Mouse (Mus musculus) neural tube, embryonic 11.5 days (tissue): ENCODE results near the gene Adamts3. TPM values are rescaled to one million over a fixed set of nuclear protein-coding genes. Genes with fewer than 3 reads are reported as not detected.

Experiments used
- ATAC-seq: fragments of 200-750 bp; cut with Nextera tagmentation; 2 replicates; pipeline ENCODE4 v1.8.0; 2017; ENCODE audit warnings: moderate number of reproducible peaks, mild to moderate bottlenecking, moderate TSS enrichment, moderate library complexity; ENCODE audit not compliant: insufficient read depth, low FRiP score, low TSS enrichment
- DNase-seq: peaks from one replicate; pipeline ENCODE4 v3.0.0-alpha.2; 2015; ENCODE audit warnings: low spot score
- H3K27ac ChIP-seq: fragments of 300-500 bp; sonication (generic); 2 replicates; pipeline ENCODE4 v1.5.1; 2014; ENCODE audit warnings: low read depth, mild to moderate bottlenecking, low read length
- H3K27me3 ChIP-seq: fragments of 300-500 bp; sonication (generic); 2 replicates; pipeline ENCODE4 v1.6.1; 2014; ENCODE audit warnings: mild to moderate bottlenecking, low read length, mixed read lengths; ENCODE audit not compliant: control insufficient read depth, insufficient read depth
- H3K36me3 ChIP-seq: fragments of 300-500 bp; sonication (generic); 2 replicates; pipeline ENCODE4 v1.6.1; 2014; ENCODE audit warnings: mild to moderate bottlenecking, low read length, moderate library complexity, mixed read lengths; ENCODE audit not compliant: control insufficient read depth, insufficient read depth
- H3K4me1 ChIP-seq: fragments of 300-500 bp; sonication (generic); 2 replicates; pipeline ENCODE4 v1.6.1; 2014; ENCODE audit warnings: low read length, mixed read lengths; ENCODE audit not compliant: control insufficient read depth, insufficient read depth
- H3K4me2 ChIP-seq: fragments of 300-500 bp; sonication (generic); 2 replicates; pipeline ENCODE4 v1.6.1; 2014; ENCODE audit warnings: low read depth, mild to moderate bottlenecking, moderate library complexity
- H3K4me3 ChIP-seq: fragments of 300-500 bp; sonication (generic); 2 replicates; pipeline ENCODE4 v1.5.1; 2014; ENCODE audit warnings: low read depth, low read length
- H3K9ac ChIP-seq: fragments of 300-500 bp; sonication (generic); 2 replicates; pipeline ENCODE4 v1.6.1; 2014; ENCODE audit warnings: mild to moderate bottlenecking, low read length
- H3K9me3 ChIP-seq: fragments of 300-500 bp; sonication (generic); 2 replicates; pipeline ENCODE4 v1.6.1; 2016; ENCODE audit warnings: low read length; ENCODE audit not compliant: control insufficient read depth
- WGBS: fragments of 180-500 bp; shearing (Covaris S2); extraction: QIAGEN DNeasy Blood & Tissue Kit; methylation state at CpG from one replicate; pipeline ENCODE4 v1.1.7; 2014; 5-methylcytosine and 5-hydroxymethylcytosine counted together
- polyA plus RNA-seq: library from polyadenylated mRNA; unstranded; fragments of >200 nt; fragmentation: Nextera tagmentation; extraction: Ambion mirVana; gene quantifications from 2 replicates; pipeline ENCODE4 v1.2.1, GENCODE M21; 2014

Gene Adamts3
- polyA plus RNA-seq, 1 experiment from 2014 or later = 4.0 TPM

DNA sequence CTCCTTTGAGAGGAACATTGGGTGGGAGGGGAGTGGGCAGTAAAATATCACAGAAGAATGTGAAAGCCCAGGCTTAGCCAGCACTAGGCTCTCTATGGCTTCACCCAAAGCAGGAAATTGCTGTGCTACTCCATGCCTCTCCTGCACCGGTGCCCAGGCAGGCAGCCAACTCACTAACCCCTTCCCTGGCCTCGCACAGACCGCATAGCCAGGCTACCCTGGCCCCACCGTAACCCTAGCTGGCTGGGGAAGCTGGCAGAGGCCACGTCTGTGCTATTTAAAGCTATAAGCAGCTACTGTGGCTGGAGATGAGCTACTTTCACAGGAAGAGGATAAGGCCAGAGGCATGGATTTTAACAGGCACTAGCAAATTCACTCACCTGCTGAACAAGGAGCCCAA lies 38.8 kb downstream of the Adamts3 start:
- ATAC-seq = no peak
- DNase-seq = no peak
- Histone ChIP-seq H3K4me3 (no peak overlapping the region), H3K4me2 (no peak overlapping the region), H3K4me1 (no peaks in the 10 kb centered on the region), H3K36me3 (no peaks in the 10 kb centered on the region), H3K9ac (no peak overlapping the region), H3K27me3 (no peaks in the 10 kb centered on the region), H3K9me3 (no peaks in the 10 kb centered on the region), H3K27ac (no peak overlapping the region)
- 65% methylated on average over 5 of the region's 5 CpGs for WGBS

- WGBS = 89% methylated on average over 7 of the region's 7 CpGs
- ATAC-seq (no peak), DNase-seq (no peak)
- H3K27ac ChIP-seq = no peak overlapping the region
- no peak overlapping the region for H3K4me2 ChIP-seq
- H3K36me3 ChIP-seq = no peaks in the 10 kb centered on the region
- no peak overlapping the region for H3K9ac ChIP-seq
- H3K27me3 ChIP-seq = no peaks in the 10 kb centered on the region
- no peaks in the 10 kb centered on the region for H3K4me1 ChIP-seq
- H3K4me3 ChIP-seq = no peak overlapping the region
- H3K9me3 ChIP-seq = no peaks in the 10 kb centered on the region
Measured at GRCm38 (mm10) chr5:89843478-89843877, 39.7 kb downstream of the Adamts3 start.

GRCm38 (mm10) chr5:89839627-89840026 lies 43.5 kb downstream of the Adamts3 start:
- Histone ChIP-seq H3K27ac (no peak overlapping the region), H3K4me3 (no peak overlapping the region), H3K36me3 (no peaks in the 10 kb centered on the region), H3K9me3 (no peaks in the 10 kb centered on the region), H3K9ac (no peak overlapping the region), H3K4me1 (no peaks in the 10 kb centered on the region), H3K27me3 (no peaks in the 10 kb centered on the region), H3K4me2 (no peak overlapping the region)
- DNase-seq (no peak), ATAC-seq (no peak)
- 79% methylated on average over 4 of the region's 4 CpGs for WGBS

- 93% methylated on average over 1 of the region's 1 CpGs for WGBS
Measured at GRCm38 (mm10) chr5:89821175-89821574, 62.0 kb downstream of the Adamts3 start.

GRCm38 (mm10) chr5:89819531-89819930 lies 63.6 kb downstream of the Adamts3 start:
- no peak for DNase-seq
- no peak overlapping the region for H3K9ac ChIP-seq
- H3K4me1 ChIP-seq = no peaks in the 10 kb centered on the region
- ATAC-seq = no peak
- no peak overlapping the region for H3K4me2 ChIP-seq
- H3K9me3 ChIP-seq = no peaks in the 10 kb centered on the region
- H3K4me3 ChIP-seq = no peak overlapping the region
- H3K27me3 ChIP-seq = no peaks in the 10 kb centered on the region
- no peak overlapping the region for H3K27ac ChIP-seq
- H3K36me3 ChIP-seq = no peaks in the 10 kb centered on the region
- WGBS = 37% methylated on average over 3 of the region's 3 CpGs

More at GRCm38 (mm10) chr5:89821175-89821574, 62.0 kb downstream of the Adamts3 start:
- no peaks in the 10 kb centered on the region for H3K9me3 ChIP-seq
- no peak for DNase-seq
- H3K36me3 ChIP-seq = no peaks in the 10 kb centered on the region
- no peaks in the 10 kb centered on the region for H3K27me3 ChIP-seq
- no peak overlapping the region for H3K4me2 ChIP-seq
- ATAC-seq = no peak
- no peak overlapping the region for H3K4me3 ChIP-seq
- no peak overlapping the region for H3K9ac ChIP-seq
- no peaks in the 10 kb centered on the region for H3K4me1 ChIP-seq
- no peak overlapping the region for H3K27ac ChIP-seq

- DNase-seq (no peak), ATAC-seq (no peak)
- Histone ChIP-seq H3K9ac (no peak overlapping the region), H3K9me3 (no peaks in the 10 kb centered on the region), H3K4me3 (no peak overlapping the region), H3K27me3 (no peaks in the 10 kb centered on the region), H3K4me2 (no peak overlapping the region), H3K4me1 (no peaks in the 10 kb centered on the region), H3K36me3 (no peaks in the 10 kb centered on the region), H3K27ac (no peak overlapping the region)
- 83% methylated on average over 6 of the region's 6 CpGs for WGBS
Measured at GRCm38 (mm10) chr5:89816610-89817009, 66.5 kb downstream of the Adamts3 start.

DNA sequence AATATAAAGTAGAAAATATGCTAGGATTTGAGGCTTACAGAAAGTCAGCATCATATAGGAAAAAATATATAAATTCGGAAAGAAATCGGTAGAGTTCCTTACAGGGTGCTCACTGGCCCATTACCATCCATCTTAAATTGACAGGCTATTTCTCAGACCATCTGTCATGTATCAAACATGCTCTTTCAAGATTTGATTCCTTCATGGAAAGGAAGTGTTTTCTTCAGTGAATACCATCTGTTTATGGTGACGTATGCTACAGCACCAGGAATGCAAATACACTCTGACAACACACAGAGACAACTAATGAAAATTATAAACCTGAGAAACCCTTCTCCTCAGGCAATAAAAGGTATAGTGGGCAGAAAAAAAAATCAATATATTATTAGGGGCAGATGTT lies 68.6 kb downstream of the Adamts3 start:
- WGBS = 84% methylated on average over 3 of the region's 3 CpGs
- ATAC-seq = no peak
- no peak for DNase-seq

DNA sequence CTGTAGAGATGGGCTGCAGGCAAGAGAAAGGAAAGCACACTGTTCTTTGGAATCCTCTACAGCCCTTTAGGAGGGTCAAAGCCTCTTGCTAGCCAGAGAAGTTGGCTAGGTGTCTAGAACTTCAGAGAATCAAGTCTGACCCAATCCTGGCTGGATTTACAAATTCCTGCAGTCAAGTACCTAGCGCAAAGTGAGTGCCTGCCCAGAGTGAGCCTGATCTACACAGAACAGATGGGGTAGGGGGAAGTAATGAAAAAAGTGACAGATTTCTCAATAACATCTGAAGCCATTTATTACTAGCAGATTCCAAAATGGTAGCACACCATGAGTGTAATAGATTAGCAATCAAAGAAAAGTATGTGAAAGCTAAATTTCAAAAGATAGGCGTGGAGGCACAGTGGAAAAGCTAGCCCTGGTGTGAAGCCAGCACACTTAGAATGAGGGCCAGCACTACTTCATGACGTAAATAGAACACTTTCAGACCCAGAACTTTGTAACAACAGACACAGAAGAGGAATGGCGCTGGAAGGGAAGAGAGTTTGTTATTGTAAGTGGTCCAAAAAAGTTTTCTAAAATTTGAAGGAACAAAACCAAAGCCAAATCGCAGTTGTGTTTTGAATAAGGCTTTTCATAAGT lies 82.8 kb downstream of the Adamts3 start:
- H3K4me3 ChIP-seq = no peak overlapping the region
- H3K27me3 ChIP-seq = no peaks in the 10 kb centered on the region
- no peak overlapping the region for H3K9ac ChIP-seq
- 82% methylated on average over 5 of the region's 5 CpGs for WGBS
- H3K27ac ChIP-seq = no peak overlapping the region
- no peaks in the 10 kb centered on the region for H3K36me3 ChIP-seq
- H3K9me3 ChIP-seq = no peaks in the 10 kb centered on the region
- ATAC-seq (no peak), DNase-seq (no peak)
- H3K4me1 ChIP-seq = no peaks in the 10 kb centered on the region
- no peak overlapping the region for H3K4me2 ChIP-seq

More for the DNA sequence above, 68.6 kb downstream of the Adamts3 start:
- Histone ChIP-seq H3K36me3 (no peaks in the 10 kb centered on the region), H3K4me1 (no peaks in the 10 kb centered on the region), H3K27me3 (no peaks in the 10 kb centered on the region), H3K27ac (no peak overlapping the region), H3K4me3 (no peak overlapping the region), H3K9ac (no peak overlapping the region), H3K4me2 (no peak overlapping the region), H3K9me3 (no peaks in the 10 kb centered on the region)

- Histone ChIP-seq H3K9ac (no peak overlapping the region), H3K27me3 (no peaks in the 10 kb centered on the region), H3K27ac (no peak overlapping the region), H3K4me2 (no peak overlapping the region), H3K4me3 (no peak overlapping the region), H3K4me1 (no peaks in the 10 kb centered on the region), H3K9me3 (no peaks in the 10 kb centered on the region), H3K36me3 (no peaks in the 10 kb centered on the region)
- DNase-seq (no peak), ATAC-seq (no peak)
- 96% methylated on average over 3 of the region's 3 CpGs for WGBS
Measured at GRCm38 (mm10) chr5:89793706-89794105, 89.4 kb downstream of the Adamts3 start.
